Mouse (Mus musculus): Measurements from ENCODE around the gene Mthfd1. TPM values are rescaled to one million over a fixed set of nuclear protein-coding genes. Genes with fewer than 3 reads are reported as not detected.

Mthfd1 gene
- polyA plus RNA-seq (2017; shearing (Covaris generic)): 39.3 TPM

GRCm38 (mm10) chr12:76254725-76255498 is at the start of gene Mthfd1:
Gene Mthfd1 (plus strand): TSS chr12:76255298.

GRCm38 (mm10) chr12:76246646-76247045 is 8.5 kb upstream of the Mthfd1 start, which contains the start of gene Tex21:
Gene Tex21 (minus strand): TSS chr12:76246746.

GRCm38 (mm10) chr12:76324679-76325431 is 69.8 kb downstream of the Mthfd1 start, which contains the start of gene Akap5:
Gene Akap5 (plus strand): TSS chr12:76324891.

Other genes starting within 250 kb of the Mthfd1 start
- not detected for gene Esr2, start 78.0 kb upstream of the Mthfd1 start, polyA plus RNA-seq (2017; shearing (Covaris generic))
- gene Tex21, start 8.6 kb upstream of the Mthfd1 start, polyA plus RNA-seq (2017; shearing (Covaris generic)): not detected
- 0.99 TPM for gene Akap5, start 69.6 kb downstream of the Mthfd1 start, polyA plus RNA-seq (2017; shearing (Covaris generic))
- gene Zbtb25, start 114.3 kb downstream of the Mthfd1 start, polyA plus RNA-seq (2017; shearing (Covaris generic)): 170 TPM
- gene Zbtb1, start 115.0 kb downstream of the Mthfd1 start, polyA plus RNA-seq (2017; shearing (Covaris generic)): 33.4 TPM
- gene Hspa2, start 148.9 kb downstream of the Mthfd1 start, polyA plus RNA-seq (2017; shearing (Covaris generic)): 11.3 TPM
- gene Ppp1r36, start 162.2 kb downstream of the Mthfd1 start, polyA plus RNA-seq (2017; shearing (Covaris generic)): not detected